Mouse (Mus musculus): Measurements from ENCODE around the gene Spin1.

DNA sequence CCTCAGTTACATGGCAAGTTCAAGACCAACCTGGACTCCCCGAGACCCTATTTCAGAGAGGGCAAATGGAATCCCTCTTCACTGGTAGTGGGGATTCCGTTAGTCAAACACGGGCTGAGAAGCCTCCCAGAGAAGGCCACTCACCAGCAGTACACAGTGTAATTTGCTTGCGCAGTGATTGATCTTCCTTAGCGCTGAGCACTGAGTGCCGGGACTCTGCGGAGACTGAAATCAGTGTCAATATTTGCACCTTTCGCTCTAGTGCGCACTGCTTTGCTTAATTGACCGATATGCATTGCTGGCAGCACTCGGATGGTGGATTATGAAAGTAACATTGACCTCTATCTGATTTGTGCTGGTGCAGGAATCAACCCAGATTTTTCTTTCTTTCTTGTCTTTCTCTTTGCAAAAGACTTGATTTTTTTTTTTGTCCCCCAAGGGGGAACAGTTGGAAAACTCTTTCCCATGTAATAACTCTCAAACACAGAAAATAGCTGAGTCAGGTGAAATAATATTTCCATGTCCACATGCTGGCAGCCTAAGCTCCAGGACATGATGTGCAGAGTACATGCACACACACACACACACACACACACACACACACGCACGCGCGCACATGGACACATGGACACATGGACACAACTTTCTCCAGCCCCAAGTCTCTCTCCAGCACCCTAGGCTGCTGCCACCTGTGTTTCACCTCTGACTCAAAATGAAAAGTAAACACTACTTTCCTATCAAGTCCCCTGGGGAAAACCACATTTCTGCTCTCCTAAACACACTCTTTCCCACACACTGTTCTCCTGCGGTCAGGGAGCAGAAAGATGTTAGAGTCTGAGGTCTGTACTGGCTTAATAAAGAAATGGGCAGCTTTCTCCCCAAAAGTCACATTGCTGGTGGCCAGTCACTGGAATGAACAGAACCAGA, 27.5 kb upstream of the Spin1 start:
- TF ChIP-seq GATA1 (IDR thresholded peaks at IDR 0.05; ENCODE audit: borderline replicate concordance, low read length) (no peak), CTCF (IDR thresholded peaks at IDR 0.05; ENCODE audit: low read depth, low read length) (no peak), TAL1 (conservative IDR thresholded peaks at IDR 0.05; ENCODE audit: low read depth, low read length) (no peak)
